Mouse (Mus musculus) telencephalon, adult 2 months (tissue): ENCODE data around the gene Tmem179b.

Experiments used
- DNase-seq: peaks from one replicate; pipeline ENCODE4 v3.0.0-alpha.2; 2011; ENCODE audit warnings: low read depth, low spot score

The Tmem179b gene

GRCm38 (mm10) chr19:8774086-8774835 is at the start of gene Tmem179b:
Tmem179b (minus strand) TSS chr19:8774467.
- peak; percentile 88 for DNase-seq

GRCm38 (mm10) chr19:8822696-8823095 is 48.4 kb upstream of the Tmem179b start:
- DNase-seq = no peak

GRCm38 (mm10) chr19:8821146-8821545 is 46.9 kb upstream of the Tmem179b start:
- DNase-seq = no peak

- no peak for DNase-seq
These were observed 46.2 kb upstream of the Tmem179b start for GRCm38 (mm10) chr19:8820424-8820956.

GRCm38 (mm10) chr19:8819596-8820423 is 45.5 kb upstream of the Tmem179b start, which contains the start of gene Hnrnpul2:
Hnrnpul2 (plus strand) TSS chr19:8820010.
- peak; percentile 99 for DNase-seq

- peak; percentile 99 for DNase-seq
These were observed 44.7 kb upstream of the Tmem179b start, which contains the start of gene Ttc9c for GRCm38 (mm10) chr19:8818801-8819595. Ttc9c (minus strand) TSS chr19:8819333.

- DNase-seq = no peak
These were observed 44.1 kb upstream of the Tmem179b start for GRCm38 (mm10) chr19:8818301-8818798.

GRCm38 (mm10) chr19:8817001-8817400 is 42.7 kb upstream of the Tmem179b start:
- no peak for DNase-seq

GRCm38 (mm10) chr19:8815812-8816211 is 41.5 kb upstream of the Tmem179b start:
- no peak for DNase-seq

- DNase-seq = no peak
These were observed 32.5 kb upstream of the Tmem179b start for GRCm38 (mm10) chr19:8806810-8807209.

- DNase-seq = no peak
These were observed 29.8 kb upstream of the Tmem179b start for GRCm38 (mm10) chr19:8803879-8804660.

GRCm38 (mm10) chr19:8803204-8803780 is 29.0 kb upstream of the Tmem179b start:
- DNase-seq = no peak

- DNase-seq = peak; percentile 99
These were observed 28.0 kb upstream of the Tmem179b start, which contains the start of gene Zbtb3 for GRCm38 (mm10) chr19:8802130-8802821. Zbtb3 (plus strand) TSS chr19:8802555.

GRCm38 (mm10) chr19:8798947-8799315 is 24.7 kb upstream of the Tmem179b start:
- DNase-seq = no peak

GRCm38 (mm10) chr19:8798264-8798946 is 24.1 kb upstream of the Tmem179b start, which contains the start of gene Polr2g:
Polr2g (minus strand) TSS chr19:8798577.
- DNase-seq = peak; percentile 95

GRCm38 (mm10) chr19:8790171-8790570 is 15.9 kb upstream of the Tmem179b start:
- DNase-seq = no peak

- peak; percentile 68 for DNase-seq
These were observed 14.9 kb upstream of the Tmem179b start for GRCm38 (mm10) chr19:8789171-8789570.

GRCm38 (mm10) chr19:8788521-8788920 is 14.3 kb upstream of the Tmem179b start:
- DNase-seq = no peak
